Mouse (Mus musculus) ES-E14 (cell line): ENCODE results near the gene Abcc5.

Experiments used
- CHD2 ChIP-seq: IDR thresholded peaks from 2 replicates; pipeline ENCODE4 v1.6.1; 2014; ENCODE audit warnings: mild to moderate bottlenecking, low read depth, low read length, inconsistent platforms
- HCFC1 ChIP-seq: IDR thresholded peaks from 2 replicates; pipeline ENCODE4 v1.6.1; 2012; ENCODE audit warnings: low read length, inconsistent platforms, borderline replicate concordance; ENCODE audit not compliant: insufficient read depth
- MAFK ChIP-seq: IDR thresholded peaks from 2 replicates; pipeline ENCODE4 v1.6.1; 2014; ENCODE audit warnings: mild to moderate bottlenecking, low read depth, low read length, inconsistent platforms; ENCODE audit not compliant: insufficient read depth
- ZC3H11A ChIP-seq: IDR thresholded peaks from 2 replicates; pipeline ENCODE4 v1.6.1; 2012; ENCODE audit warnings: low read depth, mild to moderate bottlenecking, inconsistent platforms, low read length, borderline replicate concordance
- ZNF384 ChIP-seq: IDR thresholded peaks from 2 replicates; pipeline ENCODE4 v1.6.1; 2012; ENCODE audit warnings: low read depth, low read length, inconsistent platforms

DNA sequence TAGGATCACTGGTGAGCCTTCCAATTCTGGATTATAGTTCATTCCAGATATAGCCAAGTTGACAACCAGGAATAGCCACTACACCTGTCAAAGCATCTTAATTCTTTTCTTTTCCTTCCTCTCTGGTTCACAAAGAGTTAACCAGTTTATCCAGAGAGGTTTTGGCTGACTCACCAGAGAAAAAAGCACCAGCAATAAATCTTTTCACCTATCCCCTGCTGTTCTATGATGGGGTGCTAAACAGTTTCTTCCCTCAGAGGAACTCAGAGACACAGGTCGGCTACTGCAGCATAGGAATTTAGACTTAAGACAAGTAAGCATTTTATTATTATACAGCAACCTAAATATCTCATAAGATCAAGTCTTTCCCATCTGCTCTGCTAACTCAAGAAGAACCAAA lies 29.9 kb upstream of the Abcc5 start:
- no peak for TF ChIP-seq ZNF384
- no peak for TF ChIP-seq HCFC1
- TF ChIP-seq MAFK, result no peak
- no peak for TF ChIP-seq CHD2
- no peak for TF ChIP-seq ZC3H11A
